Mouse (Mus musculus) granulocyte monocyte progenitor cell, adult 5-6 weeks (primary cell): ENCODE data around the gene Fam207a. TPM values are rescaled to one million over a fixed set of nuclear protein-coding genes. Genes with fewer than 3 reads are reported as not detected.
A peak's percentile ranks its signal among the peaks of the same experiment; 100 is the strongest.

Experiments
- ATAC-seq: replicated peaks from 2 replicates; pipeline ENCODE4 v1.8.0; 2016; ENCODE audit warnings: mild to moderate bottlenecking, moderate TSS enrichment, inconsistent platforms; ENCODE audit not compliant: poor library complexity, severe bottlenecking
- total RNA-seq, 2 experiments: library from RNA; stranded (forward) in 1 of 2; stranded (reverse) in 1 of 2; fragments of 200-712, 200-1000 nt in 1 of 2; fragments of >200 nt in 1 of 2; fragmentation: Nextera tagmentation in 1 of 2; gene quantifications; 2 replicates each; pipeline ENCODE4 v1.2.3; 2014 to 2017

The Fam207a gene
- total RNA-seq, 2 experiments from 2014 or later = 14.6 to 23.5 TPM

DNA sequence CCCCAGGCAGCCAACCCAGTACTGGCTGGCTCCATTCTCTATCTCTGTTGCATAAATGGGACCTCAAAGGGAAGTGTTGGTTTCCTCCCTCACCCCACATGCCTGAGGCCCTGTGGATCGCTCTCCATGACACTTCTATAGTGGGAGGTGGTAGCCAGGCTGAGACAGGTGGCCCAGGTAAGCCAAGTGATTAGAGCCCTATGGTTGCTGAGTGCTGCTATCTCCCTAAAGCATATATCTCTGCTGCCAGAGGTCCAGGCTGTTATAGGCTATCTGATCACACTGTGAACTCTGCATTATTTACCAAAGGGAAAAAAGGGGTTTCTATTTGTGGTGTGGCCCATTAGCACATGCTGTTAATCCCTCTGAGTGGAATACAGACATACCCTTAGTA is 16.4 kb upstream of the Fam207a start:
- peak; percentile 35 for ATAC-seq

DNA sequence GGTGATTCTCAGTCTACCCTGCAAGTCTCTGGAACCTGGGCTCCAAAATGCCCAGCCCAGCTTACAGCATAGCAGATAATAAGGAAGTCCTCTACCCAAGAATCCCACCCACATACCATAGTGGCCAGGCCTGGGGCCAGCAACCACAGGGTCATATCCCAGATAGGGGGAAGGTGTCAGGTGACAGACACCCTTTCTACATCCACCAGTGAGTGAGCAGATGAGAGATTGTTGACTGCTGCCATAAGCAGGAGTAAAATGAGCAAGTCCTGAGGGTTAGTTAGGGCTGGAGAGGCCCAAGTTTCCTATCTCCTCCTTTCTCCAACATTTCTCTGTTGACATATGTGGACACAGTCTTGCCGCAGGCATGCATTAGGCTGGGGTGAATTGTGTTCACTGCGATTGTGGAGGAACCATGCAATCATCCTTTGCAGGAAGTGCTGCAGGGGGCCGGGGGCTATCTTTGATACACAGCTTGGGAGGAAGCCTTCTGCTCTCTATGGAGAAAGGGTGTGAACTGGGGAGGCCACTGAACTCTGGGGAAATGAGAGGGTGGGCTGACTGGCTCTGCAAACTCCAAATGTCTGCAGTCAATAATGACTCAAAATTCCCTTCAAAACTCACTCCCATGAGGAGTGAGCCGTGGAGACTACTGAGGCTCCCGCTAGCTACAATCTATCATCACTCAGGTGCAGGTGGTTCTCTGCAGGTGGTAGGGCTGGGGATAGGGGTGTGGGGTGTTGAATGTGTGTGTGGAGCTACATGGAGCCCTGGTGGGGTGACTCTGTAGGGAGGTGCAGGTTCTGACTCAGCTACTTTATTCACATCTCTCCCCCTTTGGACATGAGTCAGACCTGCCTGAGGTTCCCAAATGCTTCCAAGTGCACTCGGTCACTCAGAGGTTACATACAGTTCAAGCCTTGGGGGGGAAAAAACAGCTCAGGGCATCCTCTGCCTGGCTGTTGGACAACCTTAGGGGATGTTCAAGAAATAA is 15.7 kb upstream of the Fam207a start:
- ATAC-seq = peak; percentile 80

DNA sequence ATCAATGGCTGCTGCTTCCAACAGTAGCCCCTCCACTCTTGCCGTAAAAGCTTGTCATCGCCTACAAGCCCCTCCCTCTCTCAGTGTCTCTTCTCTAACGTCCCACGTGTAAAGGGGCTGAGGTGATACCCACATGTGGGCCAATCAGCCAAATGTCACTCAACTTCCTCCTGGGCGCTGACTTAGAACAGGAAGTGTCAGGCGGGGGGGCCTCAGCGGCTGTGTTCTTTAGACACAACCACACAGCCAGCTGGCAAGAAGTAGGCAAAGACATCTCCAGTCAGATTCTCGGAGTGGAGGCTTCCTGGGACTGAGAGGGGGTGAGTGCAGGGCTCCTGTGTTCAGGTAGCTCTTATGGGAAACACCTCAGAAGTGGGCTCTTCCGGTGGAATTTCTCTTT is 14.6 kb upstream of the Fam207a start, which contains the start of gene Itgb2:
Gene Itgb2 (plus strand): TSS at position 113 of the 400 bp plus-strand sequence.
- peak; percentile 77 for ATAC-seq

DNA sequence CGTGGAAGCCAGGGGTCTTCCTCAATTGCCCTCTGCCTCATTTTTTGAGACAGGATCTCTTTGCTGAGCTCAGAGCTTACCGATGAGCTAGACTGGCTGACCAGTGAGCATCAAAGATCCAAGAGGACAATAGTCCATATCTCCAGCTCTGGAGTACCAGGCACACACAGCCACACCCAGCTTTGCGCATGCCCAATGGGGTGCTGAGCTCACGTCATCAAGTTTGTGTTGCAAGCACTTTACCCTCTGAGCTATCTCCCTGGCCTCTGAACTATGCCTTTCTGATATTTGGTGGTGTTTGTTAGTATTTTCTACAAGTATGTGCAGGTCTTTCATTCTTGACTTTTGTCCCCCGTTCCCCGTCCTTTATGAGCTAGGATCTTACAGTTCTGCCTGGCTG is 13.0 kb upstream of the Fam207a start:
- ATAC-seq = no peak

DNA sequence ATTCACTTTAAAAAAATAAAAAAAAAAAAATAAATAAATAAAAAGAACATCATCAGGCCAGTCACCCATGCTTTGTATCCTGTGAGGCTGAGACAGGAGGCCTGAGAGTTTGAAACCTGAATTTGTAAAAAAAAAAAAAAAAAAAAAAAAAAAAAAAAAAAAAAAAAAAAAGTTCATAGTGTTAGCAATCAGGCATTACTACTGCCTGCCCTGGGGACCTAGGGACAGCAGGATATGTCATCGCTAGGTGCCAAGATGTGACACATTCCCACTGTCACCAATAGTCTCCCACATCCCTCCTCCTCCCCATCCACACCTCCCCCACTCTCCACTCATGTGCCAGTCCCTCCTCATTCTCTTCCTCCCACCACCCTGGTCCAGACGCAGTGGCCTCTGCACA is 10.9 kb upstream of the Fam207a start:
- ATAC-seq = no peak

DNA sequence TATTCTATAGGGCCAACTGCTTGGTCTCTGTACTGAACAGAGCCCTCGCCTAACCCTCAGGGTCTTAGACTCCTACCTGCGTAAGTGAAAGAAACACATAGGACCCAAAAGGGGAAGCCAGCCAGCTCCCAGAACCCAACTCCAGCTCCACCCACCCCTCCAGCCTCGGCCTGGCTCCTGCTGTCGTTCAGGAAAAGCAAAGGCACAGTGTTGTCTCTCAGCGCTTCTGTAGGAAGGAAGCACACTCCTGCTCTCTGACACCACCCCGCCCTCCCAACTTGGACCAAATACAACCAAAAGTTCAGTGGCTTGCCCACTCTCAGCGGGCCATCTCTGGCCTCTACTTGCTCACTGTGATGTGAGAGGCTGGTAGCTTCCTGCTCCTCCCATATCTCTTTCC is 7.7 kb upstream of the Fam207a start:
- peak; percentile 38 for ATAC-seq

DNA sequence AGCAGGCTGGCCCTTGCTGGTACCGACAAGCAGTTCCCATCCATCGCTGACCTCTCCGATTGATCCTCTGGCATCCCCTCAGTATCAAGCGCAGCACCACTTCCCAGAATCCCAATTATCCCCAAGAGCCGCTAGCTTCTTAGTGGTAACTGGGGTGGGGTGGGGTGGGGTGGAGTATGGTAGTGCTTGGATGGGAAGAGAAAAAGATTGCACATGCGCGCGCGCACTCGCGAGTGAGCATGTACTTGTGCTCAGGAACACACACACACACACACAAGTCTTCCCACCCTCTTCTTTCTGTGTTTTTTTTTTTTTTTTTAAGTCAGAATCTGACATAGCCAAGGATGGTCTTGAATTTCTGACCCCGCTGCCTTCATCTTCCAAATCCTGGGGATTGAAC is 7.2 kb upstream of the Fam207a start:
- no peak for ATAC-seq

DNA sequence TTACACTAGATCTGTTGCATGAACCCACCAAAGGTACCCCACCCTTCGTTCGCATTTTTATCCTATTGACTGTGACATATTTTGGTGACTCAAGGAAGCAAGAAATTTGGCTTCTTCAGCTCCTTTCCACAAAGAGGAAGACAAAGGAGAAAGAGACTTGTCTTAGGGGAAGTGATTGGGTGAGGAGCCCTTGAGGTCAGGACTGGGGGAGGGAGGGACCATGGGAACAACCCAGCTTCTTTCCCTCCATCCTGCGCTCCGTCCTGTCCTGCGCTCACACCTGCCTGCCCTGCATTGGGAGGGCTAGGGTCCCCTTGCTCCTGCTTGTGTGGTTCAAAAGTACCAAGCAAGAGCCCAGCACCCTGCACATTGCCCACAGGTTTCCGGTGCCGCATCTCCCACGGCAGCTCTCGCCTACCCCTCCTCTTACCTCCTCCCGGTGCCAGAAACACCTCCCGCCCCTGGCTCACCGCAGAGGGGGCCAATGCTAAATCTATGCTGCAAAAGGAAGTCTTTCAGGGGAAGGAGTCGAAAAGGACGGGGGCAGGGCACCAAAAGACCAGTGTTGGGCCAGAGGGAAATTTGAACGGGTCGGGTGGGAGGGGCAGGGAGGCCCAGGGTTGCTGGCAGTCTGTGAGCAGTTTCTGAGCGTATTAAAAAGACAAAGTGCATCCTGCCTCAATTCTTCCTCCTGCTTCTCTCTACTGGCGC is 6.6 kb upstream of the Fam207a start:
- ATAC-seq = peak; percentile 72

DNA sequence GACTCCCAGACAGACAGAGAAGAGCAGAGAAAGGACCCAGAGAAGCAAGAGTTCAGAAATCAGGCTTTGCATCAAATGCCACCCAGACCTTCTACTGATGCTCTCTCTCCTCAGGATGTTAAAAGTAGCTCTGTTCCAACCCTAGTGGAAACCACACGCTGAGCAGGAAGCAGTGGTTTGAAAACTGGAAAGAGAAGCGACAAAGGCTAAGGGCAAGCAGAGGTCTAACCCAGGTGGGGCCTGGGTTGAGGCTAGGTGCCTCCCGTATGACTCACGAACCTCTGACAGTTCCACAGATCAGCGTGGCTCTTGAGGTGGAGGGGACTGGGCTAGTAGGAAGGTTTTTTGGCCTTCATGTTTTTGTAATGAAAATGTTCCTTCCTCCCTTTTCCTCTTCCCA is 4.9 kb upstream of the Fam207a start:
- ATAC-seq = 0 out of 2 replicates have a peak, but pooled peaks have one; percentile 4

DNA sequence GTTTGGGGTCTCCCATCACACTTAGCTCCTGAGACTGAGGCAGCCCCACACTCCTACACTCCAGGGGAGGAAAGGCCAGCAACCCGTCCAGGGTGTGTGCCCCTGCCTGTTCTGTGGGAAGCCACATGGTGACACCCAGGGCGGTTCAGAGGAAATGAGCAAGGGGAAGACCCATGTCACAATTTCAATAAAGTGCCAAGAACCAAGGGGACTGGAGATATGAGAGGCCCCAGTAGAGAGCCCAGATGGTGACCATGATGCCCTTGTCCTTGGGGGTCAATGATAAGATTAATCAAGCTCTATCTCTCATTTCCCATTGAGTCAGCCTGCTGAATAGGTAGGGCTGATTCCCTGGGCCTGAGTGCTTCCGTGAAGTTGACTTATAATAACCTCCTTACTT is 3.6 kb upstream of the Fam207a start:
- peak; percentile 26 for ATAC-seq

DNA sequence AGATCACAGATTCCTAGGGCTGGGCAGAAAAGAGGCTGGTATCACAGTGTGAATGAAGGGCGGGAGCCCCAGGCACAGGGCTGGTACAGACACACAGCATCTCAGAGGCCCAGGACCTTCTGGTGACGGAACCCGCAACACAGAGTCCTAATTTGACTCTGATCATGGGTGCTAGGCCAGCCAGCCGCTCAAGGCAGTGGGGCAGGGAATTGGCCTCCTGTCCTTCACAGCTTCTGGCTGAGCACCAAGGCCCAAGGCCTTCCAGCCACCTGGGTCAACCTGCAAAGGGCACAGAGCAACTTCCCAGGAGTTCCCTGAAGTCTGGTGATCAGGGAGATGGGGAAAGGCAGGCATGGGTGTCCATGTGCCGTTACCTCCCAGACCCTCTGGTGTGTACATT is 2.2 kb upstream of the Fam207a start:
- no peak for ATAC-seq

DNA sequence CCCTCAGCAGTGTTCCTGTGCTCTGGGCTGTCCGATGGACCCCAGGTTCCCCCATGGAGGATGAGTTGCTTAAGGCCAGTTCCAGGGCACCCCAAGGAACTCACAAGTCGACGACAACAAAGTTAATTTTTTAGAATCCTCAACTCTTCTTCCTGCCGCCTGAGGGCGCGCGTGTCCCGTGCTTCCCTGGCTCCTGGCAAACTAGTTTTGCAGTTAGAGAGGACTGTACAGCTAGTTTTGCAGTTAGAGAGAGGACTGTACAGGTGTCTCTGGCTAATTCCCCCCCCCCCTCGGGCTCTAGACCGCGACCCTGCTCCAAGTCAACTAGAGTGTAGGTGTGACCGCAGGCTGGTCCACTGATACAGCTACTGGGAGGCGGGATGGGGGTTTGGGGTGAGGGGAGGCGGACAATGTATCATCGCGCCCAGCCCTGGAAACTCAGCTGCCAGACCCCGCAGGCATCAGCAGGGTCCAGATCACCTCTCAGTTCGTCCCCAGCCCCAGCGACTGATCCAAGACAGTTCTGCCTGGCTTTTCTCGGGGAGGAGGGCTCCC is 1.6 kb upstream of the Fam207a start:
- ATAC-seq = peak; percentile 37

DNA sequence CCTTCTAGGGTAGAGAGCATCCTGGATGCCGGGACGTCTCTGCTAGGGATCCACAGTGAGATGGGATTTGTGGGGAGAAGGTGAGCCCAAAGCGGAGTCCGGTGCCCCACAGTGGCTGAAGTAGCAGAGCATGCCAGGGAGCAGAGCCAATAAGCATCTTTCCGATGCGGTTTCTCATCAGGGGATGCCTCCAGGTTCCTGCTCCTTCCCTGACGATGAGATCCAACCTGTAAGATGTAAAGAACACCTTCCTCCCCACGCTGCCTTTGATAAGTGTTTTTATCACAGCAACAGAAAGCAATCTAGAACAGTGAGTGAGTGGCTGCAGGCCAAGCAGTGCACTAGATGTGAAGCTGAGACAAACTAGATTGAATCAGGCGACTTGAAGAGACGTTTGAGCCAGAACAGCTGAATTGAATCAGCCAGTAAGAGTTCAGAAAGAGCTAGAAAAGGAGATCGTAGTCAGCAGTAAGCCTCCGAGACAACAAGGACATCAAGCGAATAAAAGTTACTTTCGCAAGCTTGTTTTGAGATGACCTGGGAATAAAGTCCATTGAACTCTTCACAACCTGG is 880 bp upstream of the Fam207a start:
- no peak for ATAC-seq

DNA sequence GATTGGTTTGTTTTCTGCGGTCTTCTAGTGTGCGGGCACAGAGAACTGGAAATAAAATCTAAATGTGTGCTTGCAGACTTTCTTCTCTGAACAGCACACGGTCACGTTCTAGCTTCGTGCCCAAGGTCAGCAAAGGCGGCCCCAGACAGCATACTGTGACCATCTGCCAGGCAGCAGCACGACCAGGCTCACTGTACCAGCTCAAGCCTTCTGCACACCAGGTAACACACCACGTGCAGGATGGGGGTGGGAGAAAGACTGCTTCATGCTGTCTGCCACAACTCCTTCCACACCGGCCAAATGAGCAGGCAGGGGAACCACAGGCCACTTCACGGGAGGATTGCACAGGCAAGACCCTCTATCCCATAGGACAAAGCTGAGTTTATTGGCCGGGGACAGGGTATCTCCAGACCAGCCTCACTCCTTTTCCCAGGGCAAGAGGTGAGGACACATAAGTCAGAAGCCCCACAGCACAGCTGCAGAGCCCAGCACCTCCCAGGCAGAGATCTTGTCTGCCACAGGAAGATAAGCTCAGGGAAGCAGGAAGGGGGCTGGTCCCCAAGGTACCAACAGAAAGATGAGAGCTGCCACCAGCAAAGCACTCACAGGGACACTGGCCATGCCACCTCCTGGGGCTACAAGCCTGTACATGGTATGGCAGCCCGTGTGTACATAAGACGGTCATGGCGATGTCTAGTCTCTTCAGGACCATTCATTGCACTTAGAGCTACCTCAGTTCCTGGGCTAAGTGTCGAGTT is 5.2 kb downstream of the Fam207a start:
- ATAC-seq = no peak

DNA sequence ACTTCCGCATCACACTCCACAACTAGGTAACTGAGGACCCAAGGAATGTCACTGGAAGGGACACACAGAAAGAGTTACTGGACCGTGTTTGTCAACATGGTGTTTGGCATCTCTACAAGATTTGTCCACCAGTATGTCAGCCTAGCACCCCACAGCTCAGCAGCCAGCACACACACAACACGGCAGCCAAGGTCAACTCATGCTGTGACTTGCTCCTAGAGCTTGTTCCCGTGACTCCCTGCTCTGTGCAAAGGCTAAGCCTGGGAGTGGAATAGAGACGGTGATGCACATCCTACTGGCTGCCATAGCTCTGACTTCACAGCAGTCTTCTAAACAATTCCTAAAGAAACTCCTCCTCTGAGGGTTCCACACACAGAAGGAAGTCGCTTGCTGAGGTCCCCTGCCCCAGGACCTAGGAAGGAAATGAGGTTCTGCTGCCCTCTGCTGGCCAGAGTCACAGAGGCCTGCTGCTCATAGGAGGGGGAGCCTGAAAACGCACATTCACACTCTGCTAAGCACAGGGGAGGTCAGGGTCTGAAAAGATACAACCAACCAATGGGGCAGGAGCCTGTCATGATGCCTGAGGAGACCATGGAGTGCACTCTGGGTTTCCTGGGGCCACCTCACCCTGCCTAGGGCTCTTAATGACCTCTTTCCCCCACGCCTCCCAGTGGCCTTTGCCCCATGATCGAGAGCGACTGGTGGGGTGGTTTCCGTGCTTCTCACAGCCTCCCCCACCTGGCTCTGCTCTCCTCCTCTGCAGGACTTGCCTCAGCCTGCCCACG is 6.0 kb downstream of the Fam207a start:
- peak; percentile 89 for ATAC-seq

DNA sequence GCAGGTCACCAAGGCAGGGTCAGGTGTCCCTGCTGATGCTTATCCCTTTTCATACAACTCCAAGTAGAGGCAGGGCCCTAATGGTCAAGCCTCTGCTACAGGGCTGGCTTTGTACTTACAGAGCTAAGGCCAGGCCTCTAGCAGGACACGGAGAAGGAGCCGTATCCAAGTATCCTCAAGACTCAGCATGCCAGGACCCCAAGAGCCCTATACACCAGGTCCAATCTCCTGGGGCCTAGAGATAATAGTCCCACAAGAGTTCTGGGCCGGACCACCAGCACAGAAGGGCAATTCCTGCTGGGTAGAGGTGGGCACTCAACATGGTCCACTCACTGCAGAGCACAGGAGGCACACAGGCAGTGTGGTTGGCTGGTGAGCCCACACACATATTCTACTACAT is 6.8 kb downstream of the Fam207a start:
- no peak for ATAC-seq

DNA sequence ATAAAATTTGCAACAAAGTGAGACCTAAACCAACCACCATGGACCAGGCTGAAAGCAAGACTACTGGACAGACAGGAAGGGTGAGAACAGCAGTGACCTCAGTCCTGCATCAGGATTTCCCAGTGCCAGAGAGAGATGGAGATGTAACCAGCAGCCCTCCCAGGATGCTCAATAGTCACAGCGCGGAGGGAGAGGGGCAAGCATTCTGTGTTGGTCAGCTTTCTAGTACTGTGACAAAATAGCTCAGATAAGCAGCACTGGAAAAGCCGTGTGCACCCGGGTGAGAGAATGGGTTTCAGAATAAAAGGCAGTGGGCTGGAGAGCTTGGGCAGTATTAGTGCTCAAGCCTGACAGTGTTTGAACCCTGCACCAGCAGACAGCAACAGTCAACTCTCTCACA is 7.8 kb downstream of the Fam207a start:
- no peak for ATAC-seq

DNA sequence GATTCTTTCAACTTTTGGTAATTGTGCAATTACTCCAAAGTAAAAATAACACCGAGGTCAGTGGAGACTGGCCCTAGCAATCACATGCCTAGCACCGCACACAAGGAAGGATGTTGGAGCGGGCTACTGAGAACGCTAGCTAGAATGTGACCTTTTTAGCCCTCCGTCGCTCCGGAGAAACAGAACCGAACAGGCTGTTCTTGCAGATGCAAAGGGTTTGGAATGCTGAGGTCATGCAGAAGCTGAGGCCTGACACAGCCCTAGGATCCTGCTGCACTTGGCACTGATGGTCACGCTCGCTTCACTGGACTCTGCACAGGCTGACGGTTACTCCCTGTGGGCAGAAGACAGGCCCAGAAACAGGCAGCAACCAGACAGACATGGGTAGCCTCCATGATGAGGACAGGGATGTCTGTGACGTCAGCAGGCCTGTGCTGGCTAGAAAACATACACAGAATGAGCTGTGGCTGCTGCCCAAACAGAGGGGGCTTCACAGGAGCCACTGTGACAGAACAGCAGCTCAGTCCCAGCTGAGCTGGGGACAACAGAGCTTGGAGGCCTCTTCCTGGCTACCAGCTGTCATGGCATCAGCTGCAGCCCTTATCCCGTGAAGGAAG is 8.5 kb downstream of the Fam207a start:
- ATAC-seq = no peak

DNA sequence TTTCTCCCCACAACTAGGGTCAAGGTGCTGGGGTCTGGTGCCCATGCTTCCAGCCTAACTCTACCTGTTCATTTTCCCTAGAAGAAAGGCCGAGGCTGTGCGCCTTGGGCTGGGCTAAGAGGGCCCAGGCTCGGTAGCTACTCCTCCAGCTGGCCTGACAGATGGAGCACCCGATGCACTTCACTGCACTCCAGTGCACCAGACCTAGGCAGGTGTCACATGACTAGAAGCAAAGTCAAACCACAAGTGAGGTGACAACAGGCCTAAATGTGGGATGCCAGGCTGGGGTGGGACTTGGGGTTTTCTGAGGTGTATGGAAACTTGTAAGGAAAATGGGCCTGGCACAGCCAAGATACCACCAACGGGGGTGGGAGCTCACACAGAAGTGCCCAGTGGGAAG is 9.1 kb downstream of the Fam207a start:
- ATAC-seq = no peak
